Mouse (Mus musculus): ENCODE data around the gene Gm15217. TPM values are rescaled to one million over a fixed set of nuclear protein-coding genes. Genes with fewer than 3 reads are reported as not detected.

Gm15217 gene
- polyA plus RNA-seq, 1 experiment from 2014 or later = not detected

DNA sequence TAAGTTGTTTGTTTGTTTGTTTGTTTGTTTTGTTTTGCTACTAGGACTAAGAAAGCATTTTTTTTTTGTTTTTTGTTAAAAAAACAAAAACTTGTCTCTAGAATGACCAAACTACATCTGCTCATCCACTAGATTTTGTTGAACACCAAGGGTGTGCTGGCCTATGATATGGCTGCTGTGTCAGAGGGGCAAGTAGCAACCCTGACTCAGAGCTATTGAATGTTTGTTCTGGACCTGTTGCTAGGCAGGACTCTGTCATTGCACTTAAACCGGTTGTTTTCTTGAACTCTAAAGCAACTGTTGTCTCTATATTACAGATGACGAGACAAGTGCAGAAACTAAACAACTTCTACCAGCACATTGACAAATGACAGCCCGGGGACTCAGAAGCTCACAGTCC is 29.1 kb downstream of the Gm15217 start:
- Histone ChIP-seq H3K4me3 (ENCODE audit: low read depth, low read length) (no peak overlapping the region), H3K4me1 (ENCODE audit: control insufficient read depth, insufficient read depth, low read length) (no peaks in the 10 kb centered on the region), H3K9ac (replicated peaks; ENCODE audit: low read length) (no peak overlapping the region), H3K36me3 (replicated peaks; ENCODE audit: control insufficient read depth, insufficient read depth, low read depth, low read length) (no peaks in the 10 kb centered on the region), H3K27ac (replicated peaks; ENCODE audit: low read depth, low read length) (no peak overlapping the region), H3K27me3 (ENCODE audit: control insufficient read depth, insufficient read depth, low read length) (no peaks in the 10 kb centered on the region), H3K9me3 (replicated peaks; ENCODE audit: control insufficient read depth, low read length) (no peaks in the 10 kb centered on the region), H3K4me2 (ENCODE audit: low read depth, low read length) (no peak overlapping the region)
- no peak for ATAC-seq (replicated peaks; ENCODE audit: insufficient number of reproducible peaks, low FRiP score, low TSS enrichment, low read depth)
- 82% methylated on average over 3 of the region's 3 CpGs for WGBS
- no peak for DNase-seq (ENCODE audit: low spot score)

DNA sequence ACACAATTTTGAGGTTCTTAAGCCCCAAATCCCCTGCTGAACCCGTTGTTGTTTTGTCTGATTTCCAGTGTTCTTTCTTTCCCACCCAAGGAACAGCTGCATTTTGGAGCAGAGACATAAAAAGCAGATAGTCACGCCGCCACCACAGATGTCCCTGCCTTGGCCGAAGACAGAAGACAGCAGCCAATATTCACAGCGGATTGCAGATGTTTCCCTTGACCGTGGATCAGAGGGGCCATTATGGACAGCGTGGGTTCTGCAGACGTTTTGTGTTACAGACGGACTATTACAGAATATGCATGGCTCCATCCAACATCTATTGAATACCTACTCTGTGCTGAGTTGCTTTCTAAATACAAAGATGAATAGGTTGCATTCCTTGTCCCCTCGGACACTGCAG is 29.8 kb downstream of the Gm15217 start:
- H3K27me3 ChIP-seq (ENCODE audit: control insufficient read depth, insufficient read depth, low read length) = no peaks in the 10 kb centered on the region
- H3K27ac ChIP-seq (replicated peaks; ENCODE audit: low read depth, low read length) = no peak overlapping the region
- H3K9me3 ChIP-seq (replicated peaks; ENCODE audit: control insufficient read depth, low read length) = no peaks in the 10 kb centered on the region
- no peak overlapping the region for H3K9ac ChIP-seq (replicated peaks; ENCODE audit: low read length)
- no peak for ATAC-seq (replicated peaks; ENCODE audit: insufficient number of reproducible peaks, low FRiP score, low TSS enrichment, low read depth)
- H3K4me1 ChIP-seq (ENCODE audit: control insufficient read depth, insufficient read depth, low read length) = no peaks in the 10 kb centered on the region
- H3K4me3 ChIP-seq (ENCODE audit: low read depth, low read length) = no peak overlapping the region
- 84% methylated on average over 10 of the region's 10 CpGs for WGBS
- DNase-seq (ENCODE audit: low spot score) = no peak
- no peaks in the 10 kb centered on the region for H3K36me3 ChIP-seq (replicated peaks; ENCODE audit: control insufficient read depth, insufficient read depth, low read depth, low read length)
- no peak overlapping the region for H3K4me2 ChIP-seq (ENCODE audit: low read depth, low read length)

DNA sequence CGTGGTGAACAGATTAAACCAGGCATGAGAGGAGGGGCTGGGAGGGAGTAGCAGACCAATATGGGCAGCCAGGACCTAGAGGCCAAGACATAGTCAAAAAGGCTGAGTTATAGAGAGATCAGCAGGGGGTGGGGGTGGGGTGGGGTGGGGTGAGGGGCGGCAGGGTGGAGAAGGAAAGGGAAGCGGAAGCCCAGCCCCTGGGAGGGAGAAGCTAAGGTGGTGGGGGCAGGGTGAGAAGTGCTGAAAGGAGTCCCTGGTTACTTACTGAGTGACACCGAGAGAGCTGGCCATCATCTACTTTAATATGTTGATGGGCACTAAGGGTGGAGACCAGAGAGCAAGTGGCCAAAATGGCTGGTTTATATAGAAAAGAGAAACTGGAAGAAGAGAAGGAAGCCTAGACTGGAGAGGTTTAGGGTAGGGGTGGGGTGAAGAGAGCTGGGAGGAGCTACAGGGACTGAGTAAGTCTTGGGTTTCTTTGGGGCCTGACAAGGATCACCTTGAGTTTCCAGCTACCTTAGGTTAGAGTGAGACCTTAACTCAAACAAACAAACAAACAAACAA is 31.4 kb downstream of the Gm15217 start:
- ATAC-seq (replicated peaks; ENCODE audit: insufficient number of reproducible peaks, low FRiP score, low TSS enrichment, low read depth) = no peak

DNA sequence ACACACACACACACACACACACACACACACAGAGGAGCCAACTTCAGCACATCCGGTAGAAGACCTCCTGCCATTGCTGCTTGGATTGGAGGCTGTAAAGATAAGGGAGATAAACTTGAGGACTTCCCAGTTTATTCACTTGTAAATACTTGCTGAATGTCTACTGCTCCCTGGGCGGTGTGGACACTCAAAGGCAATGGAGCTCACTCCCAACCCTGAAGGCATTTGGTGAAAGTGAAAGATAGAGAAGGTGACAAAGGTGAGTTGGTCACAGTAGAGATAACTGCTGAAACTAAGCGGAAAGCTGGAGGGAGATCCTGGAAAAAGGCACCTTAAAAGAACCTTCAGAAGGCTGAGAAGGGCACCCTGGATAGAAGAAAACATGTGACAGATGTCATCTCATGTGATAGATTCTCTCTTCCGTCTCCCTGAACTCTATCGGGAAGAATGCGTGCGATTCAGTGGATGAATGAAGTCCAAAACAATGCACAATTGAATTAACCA is 33.3 kb downstream of the Gm15217 start:
- WGBS = 89% methylated on average over 7 of the region's 7 CpGs
- Histone ChIP-seq H3K4me1 (ENCODE audit: control insufficient read depth, insufficient read depth, low read length) (no peaks in the 10 kb centered on the region), H3K9me3 (replicated peaks; ENCODE audit: control insufficient read depth, low read length) (no peaks in the 10 kb centered on the region), H3K4me3 (ENCODE audit: low read depth, low read length) (no peak overlapping the region), H3K4me2 (ENCODE audit: low read depth, low read length) (no peak overlapping the region), H3K27me3 (ENCODE audit: control insufficient read depth, insufficient read depth, low read length) (no peaks in the 10 kb centered on the region), H3K36me3 (replicated peaks; ENCODE audit: control insufficient read depth, insufficient read depth, low read depth, low read length) (no peaks in the 10 kb centered on the region), H3K9ac (replicated peaks; ENCODE audit: low read length) (no peak overlapping the region), H3K27ac (replicated peaks; ENCODE audit: low read depth, low read length) (no peak overlapping the region)
- no peak for ATAC-seq (replicated peaks; ENCODE audit: insufficient number of reproducible peaks, low FRiP score, low TSS enrichment, low read depth)
- DNase-seq (ENCODE audit: low spot score) = no peak

More for the DNA sequence above, 31.4 kb downstream of the Gm15217 start:
- no peak for DNase-seq (ENCODE audit: low spot score)
- Histone ChIP-seq H3K4me3 (ENCODE audit: low read depth, low read length) (no peak overlapping the region), H3K4me1 (ENCODE audit: control insufficient read depth, insufficient read depth, low read length) (no peaks in the 10 kb centered on the region), H3K9me3 (replicated peaks; ENCODE audit: control insufficient read depth, low read length) (no peaks in the 10 kb centered on the region), H3K4me2 (ENCODE audit: low read depth, low read length) (no peak overlapping the region), H3K36me3 (replicated peaks; ENCODE audit: control insufficient read depth, insufficient read depth, low read depth, low read length) (no peaks in the 10 kb centered on the region), H3K27ac (replicated peaks; ENCODE audit: low read depth, low read length) (no peak overlapping the region), H3K9ac (replicated peaks; ENCODE audit: low read length) (no peak overlapping the region), H3K27me3 (ENCODE audit: control insufficient read depth, insufficient read depth, low read length) (no peaks in the 10 kb centered on the region)
- WGBS = 63% methylated on average over 4 of the region's 4 CpGs

DNA sequence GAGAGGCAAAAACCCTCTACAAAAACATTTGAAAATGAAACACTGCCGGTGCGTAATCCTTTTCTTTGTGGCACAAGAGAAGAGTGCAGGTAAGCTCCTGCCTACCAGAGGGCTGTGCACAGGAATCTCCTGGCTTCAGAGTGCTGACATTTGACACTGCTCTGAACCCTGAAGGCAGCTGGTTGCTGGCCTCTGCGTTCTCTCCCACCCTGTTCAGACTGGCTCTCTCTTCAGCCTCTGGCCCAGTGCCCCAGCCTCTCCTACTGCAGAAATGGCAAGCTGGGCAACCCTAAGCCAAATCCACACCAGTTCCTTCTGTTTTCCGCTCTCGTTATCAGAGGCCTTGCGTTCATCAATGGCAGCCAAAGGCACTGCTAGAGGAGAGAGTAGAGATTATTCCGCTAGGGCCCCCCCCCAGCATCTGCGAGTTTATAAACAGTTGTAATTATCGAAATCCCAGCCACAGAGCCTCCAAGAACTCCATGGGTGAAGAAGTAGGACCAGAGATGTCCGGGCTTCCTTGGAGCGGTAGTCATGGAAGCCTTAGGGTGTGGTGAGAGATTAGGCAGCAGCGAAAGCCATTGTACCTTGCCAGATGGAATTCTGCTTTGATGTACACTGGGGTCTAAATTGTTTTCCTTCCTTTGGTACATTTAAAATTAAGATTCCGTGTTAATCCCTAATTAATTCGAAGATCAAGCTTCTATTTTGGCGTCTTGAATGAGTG is 39.3 kb downstream of the Gm15217 start:
- H3K4me1 ChIP-seq (ENCODE audit: control insufficient read depth, insufficient read depth, low read length) = no peaks in the 10 kb centered on the region
- H3K27me3 ChIP-seq (ENCODE audit: control insufficient read depth, insufficient read depth, low read length) = no peaks in the 10 kb centered on the region
- no peak overlapping the region for H3K4me2 ChIP-seq (ENCODE audit: low read depth, low read length)
- no peak for ATAC-seq (replicated peaks; ENCODE audit: insufficient number of reproducible peaks, low FRiP score, low TSS enrichment, low read depth)
- no peak overlapping the region for H3K9ac ChIP-seq (replicated peaks; ENCODE audit: low read length)
- WGBS = 59% methylated on average over 15 of the region's 15 CpGs
- no peak for DNase-seq (ENCODE audit: low spot score)
- no peak overlapping the region for H3K27ac ChIP-seq (replicated peaks; ENCODE audit: low read depth, low read length)
- H3K9me3 ChIP-seq (replicated peaks; ENCODE audit: control insufficient read depth, low read length) = no peaks in the 10 kb centered on the region
- H3K4me3 ChIP-seq (ENCODE audit: low read depth, low read length) = no peak overlapping the region
- H3K36me3 ChIP-seq (replicated peaks; ENCODE audit: control insufficient read depth, insufficient read depth, low read depth, low read length) = no peaks in the 10 kb centered on the region

DNA sequence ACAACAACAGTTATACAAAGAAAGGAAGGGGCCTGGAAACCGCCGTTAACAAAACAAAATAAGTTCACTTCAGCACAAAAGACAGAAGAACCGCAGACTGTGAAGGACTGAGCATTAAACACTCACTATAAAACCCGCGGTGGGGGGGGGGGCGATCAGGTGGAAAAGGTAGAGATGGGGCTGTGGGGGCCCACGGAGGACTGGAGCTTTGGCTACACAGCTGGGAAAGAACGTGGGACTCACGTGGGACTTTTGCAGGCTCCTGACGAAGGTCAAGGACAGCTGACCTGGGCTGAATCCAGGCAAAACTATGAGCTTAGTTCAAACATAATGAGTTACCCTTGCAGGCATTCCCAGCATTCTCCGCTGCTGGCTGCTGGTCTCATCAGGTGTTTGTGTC is 40.1 kb downstream of the Gm15217 start:
- Histone ChIP-seq H3K27ac (replicated peaks; ENCODE audit: low read depth, low read length) (no peak overlapping the region), H3K36me3 (replicated peaks; ENCODE audit: control insufficient read depth, insufficient read depth, low read depth, low read length) (no peaks in the 10 kb centered on the region), H3K4me2 (ENCODE audit: low read depth, low read length) (no peak overlapping the region), H3K4me1 (ENCODE audit: control insufficient read depth, insufficient read depth, low read length) (no peaks in the 10 kb centered on the region), H3K9me3 (replicated peaks; ENCODE audit: control insufficient read depth, low read length) (no peaks in the 10 kb centered on the region), H3K9ac (replicated peaks; ENCODE audit: low read length) (no peak overlapping the region), H3K27me3 (ENCODE audit: control insufficient read depth, insufficient read depth, low read length) (no peaks in the 10 kb centered on the region), H3K4me3 (ENCODE audit: low read depth, low read length) (no peak overlapping the region)
- 45% methylated on average over 11 of the region's 11 CpGs for WGBS
- ATAC-seq (replicated peaks; ENCODE audit: insufficient number of reproducible peaks, low FRiP score, low TSS enrichment, low read depth) (no peak), DNase-seq (ENCODE audit: low spot score) (no peak)

DNA sequence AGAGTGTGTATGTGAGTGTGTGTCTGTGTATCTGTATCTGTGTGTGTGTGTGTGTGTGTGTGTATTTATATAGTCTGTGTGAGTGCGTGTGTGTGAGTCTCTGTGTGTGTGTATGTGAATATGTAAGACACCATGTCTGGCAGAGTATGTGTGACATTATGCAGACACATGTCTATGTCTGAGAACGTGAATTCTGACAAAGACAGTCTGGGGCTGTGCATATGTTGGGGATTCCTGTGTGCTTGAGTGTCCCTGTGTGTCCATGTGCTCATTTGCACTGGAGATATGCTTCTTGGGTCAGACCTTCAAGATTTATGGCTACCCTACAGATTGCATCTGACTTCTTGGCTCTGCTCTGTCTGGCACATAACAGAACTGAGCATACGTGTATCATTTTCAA is 42.6 kb downstream of the Gm15217 start:
- DNase-seq (ENCODE audit: low spot score) (no peak), ATAC-seq (replicated peaks; ENCODE audit: insufficient number of reproducible peaks, low FRiP score, low TSS enrichment, low read depth) (no peak)
- no peak overlapping the region for H3K9ac ChIP-seq (replicated peaks; ENCODE audit: low read length)
- H3K27me3 ChIP-seq (ENCODE audit: control insufficient read depth, insufficient read depth, low read length) = no peaks in the 10 kb centered on the region
- WGBS = 90% methylated on average over 3 of the region's 3 CpGs
- H3K4me2 ChIP-seq (ENCODE audit: low read depth, low read length) = no peak overlapping the region
- no peak overlapping the region for H3K27ac ChIP-seq (replicated peaks; ENCODE audit: low read depth, low read length)
- H3K9me3 ChIP-seq (replicated peaks; ENCODE audit: control insufficient read depth, low read length) = no peaks in the 10 kb centered on the region
- H3K4me3 ChIP-seq (ENCODE audit: low read depth, low read length) = no peak overlapping the region
- H3K36me3 ChIP-seq (replicated peaks; ENCODE audit: control insufficient read depth, insufficient read depth, low read depth, low read length) = no peaks in the 10 kb centered on the region
- no peaks in the 10 kb centered on the region for H3K4me1 ChIP-seq (ENCODE audit: control insufficient read depth, insufficient read depth, low read length)

DNA sequence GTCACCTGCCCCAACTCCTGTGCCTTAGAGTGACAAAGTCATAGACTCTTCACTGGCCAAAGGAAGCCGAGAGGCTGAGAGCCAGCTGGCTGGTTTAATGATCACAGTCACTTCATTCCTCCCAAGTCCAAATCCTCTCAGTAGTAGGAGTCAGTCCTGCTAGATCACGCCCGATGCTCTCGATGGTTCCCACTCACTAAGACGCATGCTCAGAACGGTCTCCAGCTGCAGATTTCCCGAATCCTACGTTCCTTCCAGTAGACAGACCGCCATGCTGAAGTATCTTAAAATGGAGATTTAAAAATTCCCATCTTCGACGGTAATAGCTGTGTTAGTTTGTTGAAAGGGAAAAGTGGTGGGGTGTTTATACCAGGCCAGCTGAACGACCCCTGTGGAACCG is 48.0 kb downstream of the Gm15217 start:
- no peaks in the 10 kb centered on the region for H3K9me3 ChIP-seq (replicated peaks; ENCODE audit: control insufficient read depth, low read length)
- H3K9ac ChIP-seq (replicated peaks; ENCODE audit: low read length) = no peak overlapping the region
- no peaks in the 10 kb centered on the region for H3K4me1 ChIP-seq (ENCODE audit: control insufficient read depth, insufficient read depth, low read length)
- no peak overlapping the region for H3K4me2 ChIP-seq (ENCODE audit: low read depth, low read length)
- no peak for DNase-seq (ENCODE audit: low spot score)
- 93% methylated on average over 13 of the region's 13 CpGs for WGBS
- H3K36me3 ChIP-seq (replicated peaks; ENCODE audit: control insufficient read depth, insufficient read depth, low read depth, low read length) = no peaks in the 10 kb centered on the region
- no peak overlapping the region for H3K27ac ChIP-seq (replicated peaks; ENCODE audit: low read depth, low read length)
- no peak overlapping the region for H3K4me3 ChIP-seq (ENCODE audit: low read depth, low read length)
- no peaks in the 10 kb centered on the region for H3K27me3 ChIP-seq (ENCODE audit: control insufficient read depth, insufficient read depth, low read length)
- ATAC-seq (replicated peaks; ENCODE audit: insufficient number of reproducible peaks, low FRiP score, low TSS enrichment, low read depth) = no peak
